Mouse (Mus musculus): ENCODE data around the gene Hmgcs2.

GRCm38 (mm10) chr3:98348106-98348505 lies 67.9 kb downstream of the Hmgcs2 start:
- TF ChIP-seq MAX (IDR thresholded peaks at IDR 0.05; ENCODE audit: low read depth) = no peak
- TF ChIP-seq CEBPB (IDR thresholded peaks at IDR 0.05; ENCODE audit: insufficient read depth, poor library complexity, severe bottlenecking) = no peak
- TF ChIP-seq MYOG (IDR thresholded peaks at IDR 0.05; ENCODE audit: control insufficient read depth in 1 of 3, insufficient read depth in 1 of 3, insufficient read length in 2 of 3, low read depth in 2 of 3) = no peak
- no peak for TF ChIP-seq USF1 (IDR thresholded peaks at IDR 0.05; ENCODE audit: low read depth)
- no peak for TF ChIP-seq E2F4 (IDR thresholded peaks at IDR 0.05; ENCODE audit: insufficient read depth)
- no peak for TF ChIP-seq POLR2AphosphoS2 (IDR thresholded peaks at IDR 0.05; ENCODE audit: insufficient read length, low read depth)
- TF ChIP-seq MYOD1 (IDR thresholded peaks at IDR 0.05; ENCODE audit: control insufficient read depth in 1 of 3, insufficient read length in 2 of 3, low read depth in 2 of 3) = no peak
- TF ChIP-seq REST (IDR thresholded peaks at IDR 0.05; ENCODE audit: insufficient read depth, insufficient read length) = no peak
- TF ChIP-seq POLR2A (IDR thresholded peaks at IDR 0.05; ENCODE audit: insufficient read length, low read depth) = no peak
- no peak for TF ChIP-seq TCF12 (IDR thresholded peaks at IDR 0.05; ENCODE audit: insufficient read depth, poor library complexity, severe bottlenecking)

All from myocyte (in vitro differentiated cells).